Mouse (Mus musculus): ENCODE data around the gene Daam2. TPM values are rescaled to one million over a fixed set of nuclear protein-coding genes. Genes with fewer than 3 reads are reported as not detected.

Daam2 gene
- polyA plus RNA-seq, 1 experiment from 2014 or later, result 2.1 TPM

- Histone ChIP-seq H3K27me3 (replicated peaks; ENCODE audit: control insufficient read depth, insufficient read depth, low read length) (no peaks in the 10 kb centered on the region), H3K4me1 (ENCODE audit: control insufficient read depth, insufficient read depth, low read depth, low read length) (no peaks in the 10 kb centered on the region), H3K9ac (ENCODE audit: low read depth, low read length) (no peak overlapping the region), H3K9me3 (ENCODE audit: control insufficient read depth, low read length) (no peaks in the 10 kb centered on the region), H3K36me3 (ENCODE audit: control insufficient read depth, insufficient read depth, low read length) (no peaks in the 10 kb centered on the region), H3K4me3 (ENCODE audit: low read length) (no peak overlapping the region), H3K27ac (ENCODE audit: low read depth, low read length) (no peak overlapping the region), H3K4me2 (ENCODE audit: low read length) (no peak overlapping the region)
- WGBS, result 98% methylated on average over 16 of the region's 16 CpGs
- no peak for ATAC-seq
Observed at GRCm38 (mm10) chr17:49509431-49509830, 54.7 kb downstream of the Daam2 start.

- Histone ChIP-seq H3K36me3 (ENCODE audit: control insufficient read depth, insufficient read depth, low read length) (no peaks in the 10 kb centered on the region), H3K27ac (ENCODE audit: low read depth, low read length) (no peak overlapping the region), H3K4me3 (ENCODE audit: low read length) (no peak overlapping the region), H3K4me1 (ENCODE audit: control insufficient read depth, insufficient read depth, low read depth, low read length) (no peaks in the 10 kb centered on the region), H3K9ac (ENCODE audit: low read depth, low read length) (no peak overlapping the region), H3K27me3 (replicated peaks; ENCODE audit: control insufficient read depth, insufficient read depth, low read length) (no peaks in the 10 kb centered on the region), H3K4me2 (ENCODE audit: low read length) (no peak overlapping the region), H3K9me3 (ENCODE audit: control insufficient read depth, low read length) (no peaks in the 10 kb centered on the region)
- ATAC-seq, result no peak
- 79% methylated on average over 6 of the region's 6 CpGs for WGBS
Observed at GRCm38 (mm10) chr17:49503246-49503900, 60.8 kb downstream of the Daam2 start.

GRCm38 (mm10) chr17:49500234-49500633 is 63.9 kb downstream of the Daam2 start:
- no peaks in the 10 kb centered on the region for H3K9me3 ChIP-seq (ENCODE audit: control insufficient read depth, low read length)
- H3K4me2 ChIP-seq (ENCODE audit: low read length), result no peak overlapping the region
- ATAC-seq, result no peak
- H3K27ac ChIP-seq (ENCODE audit: low read depth, low read length), result no peak overlapping the region
- no peaks in the 10 kb centered on the region for H3K36me3 ChIP-seq (ENCODE audit: control insufficient read depth, insufficient read depth, low read length)
- no peaks in the 10 kb centered on the region for H3K4me1 ChIP-seq (ENCODE audit: control insufficient read depth, insufficient read depth, low read depth, low read length)
- no peak overlapping the region for H3K9ac ChIP-seq (ENCODE audit: low read depth, low read length)
- WGBS, result 57% methylated on average over 2 of the region's 2 CpGs
- H3K27me3 ChIP-seq (replicated peaks; ENCODE audit: control insufficient read depth, insufficient read depth, low read length), result no peaks in the 10 kb centered on the region
- no peak overlapping the region for H3K4me3 ChIP-seq (ENCODE audit: low read length)

DNA sequence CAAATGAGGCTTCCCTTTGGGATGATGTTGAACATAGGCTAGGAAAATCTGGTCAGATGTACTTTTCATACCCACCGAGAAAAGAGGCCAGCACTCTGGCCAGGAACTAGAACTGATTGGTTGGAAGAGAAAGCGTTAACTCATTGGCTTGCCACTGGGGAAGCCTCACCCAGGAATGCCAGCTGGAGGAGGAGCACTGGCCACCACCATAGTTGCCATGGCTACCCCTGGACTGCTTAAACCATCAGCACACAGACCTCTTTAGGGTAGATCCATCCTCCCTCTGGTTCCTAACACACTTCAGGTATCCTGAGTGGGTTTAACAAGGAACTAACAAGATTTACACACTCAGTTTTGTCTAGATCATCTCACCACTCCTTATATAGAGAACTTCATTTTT is 64.5 kb downstream of the Daam2 start:
- ATAC-seq, result peak; percentile 68; the same call in 1 of the 2 replicates
- Histone ChIP-seq H3K4me2 (ENCODE audit: low read length) (no peak overlapping the region), H3K9me3 (ENCODE audit: control insufficient read depth, low read length) (no peaks in the 10 kb centered on the region), H3K9ac (ENCODE audit: low read depth, low read length) (no peak overlapping the region), H3K27me3 (replicated peaks; ENCODE audit: control insufficient read depth, insufficient read depth, low read length) (no peaks in the 10 kb centered on the region), H3K4me1 (ENCODE audit: control insufficient read depth, insufficient read depth, low read depth, low read length) (no peaks in the 10 kb centered on the region), H3K36me3 (ENCODE audit: control insufficient read depth, insufficient read depth, low read length) (no peaks in the 10 kb centered on the region), H3K4me3 (ENCODE audit: low read length) (no peak overlapping the region), H3K27ac (ENCODE audit: low read depth, low read length) (no peak overlapping the region)
- 88% methylated on average over 2 of the region's 2 CpGs for WGBS

- no peak overlapping the region for H3K27ac ChIP-seq (ENCODE audit: low read depth, low read length)
- no peak overlapping the region for H3K9ac ChIP-seq (ENCODE audit: low read depth, low read length)
- H3K4me1 ChIP-seq (ENCODE audit: control insufficient read depth, insufficient read depth, low read depth, low read length), result no peaks in the 10 kb centered on the region
- no peak overlapping the region for H3K4me2 ChIP-seq (ENCODE audit: low read length)
- no peak overlapping the region for H3K4me3 ChIP-seq (ENCODE audit: low read length)
- no peaks in the 10 kb centered on the region for H3K9me3 ChIP-seq (ENCODE audit: control insufficient read depth, low read length)
- WGBS, result 44% methylated on average over 3 of the region's 3 CpGs
- H3K27me3 ChIP-seq (replicated peaks; ENCODE audit: control insufficient read depth, insufficient read depth, low read length), result no peaks in the 10 kb centered on the region
- no peak for ATAC-seq
- 0 out of 2 replicates have a peak, but pooled peaks cover 2% of the 10 kb centered on the region for H3K36me3 ChIP-seq (ENCODE audit: control insufficient read depth, insufficient read depth, low read length)
Observed at GRCm38 (mm10) chr17:49498169-49498568, 66.0 kb downstream of the Daam2 start.

- Histone ChIP-seq H3K27ac (ENCODE audit: low read depth, low read length) (no peak overlapping the region), H3K4me2 (ENCODE audit: low read length) (no peak overlapping the region), H3K27me3 (replicated peaks; ENCODE audit: control insufficient read depth, insufficient read depth, low read length) (no peaks in the 10 kb centered on the region), H3K36me3 (ENCODE audit: control insufficient read depth, insufficient read depth, low read length) (0 out of 2 replicates have a peak, but pooled peaks cover 2% of the 10 kb centered on the region), H3K4me3 (ENCODE audit: low read length) (no peak overlapping the region), H3K9me3 (ENCODE audit: control insufficient read depth, low read length) (no peaks in the 10 kb centered on the region), H3K4me1 (ENCODE audit: control insufficient read depth, insufficient read depth, low read depth, low read length) (no peaks in the 10 kb centered on the region), H3K9ac (ENCODE audit: low read depth, low read length) (no peak overlapping the region)
- 92% methylated on average over 4 of the region's 4 CpGs for WGBS
- ATAC-seq, result no peak
Observed at GRCm38 (mm10) chr17:49493276-49493675, 70.9 kb downstream of the Daam2 start.

DNA sequence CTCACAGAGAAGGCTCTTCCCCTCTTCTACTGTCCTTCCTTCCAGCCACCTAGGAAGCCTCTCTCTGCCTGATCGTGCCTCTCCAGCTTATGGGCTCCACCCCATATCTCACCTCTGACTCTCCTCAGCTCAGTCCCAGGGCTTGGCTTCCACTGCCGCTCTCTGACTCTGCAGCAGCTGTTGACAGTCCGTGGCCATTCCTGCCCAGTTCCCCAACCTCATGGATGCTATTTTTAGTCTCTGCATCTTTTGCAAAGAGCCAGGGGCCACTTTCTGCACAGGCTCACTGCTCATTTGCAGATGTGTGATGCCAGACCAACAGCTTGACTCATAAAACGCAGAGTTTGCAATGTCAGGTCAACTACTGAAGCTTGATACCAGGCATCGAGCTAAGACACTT is 75.0 kb downstream of the Daam2 start:
- no peak overlapping the region for H3K4me2 ChIP-seq (ENCODE audit: low read length)
- 77% methylated on average over 5 of the region's 5 CpGs for WGBS
- H3K27me3 ChIP-seq (replicated peaks; ENCODE audit: control insufficient read depth, insufficient read depth, low read length), result no peaks in the 10 kb centered on the region
- 0 out of 2 replicates have a peak, but pooled peaks cover 2% of the 10 kb centered on the region for H3K36me3 ChIP-seq (ENCODE audit: control insufficient read depth, insufficient read depth, low read length)
- no peak overlapping the region for H3K4me3 ChIP-seq (ENCODE audit: low read length)
- no peak overlapping the region for H3K9ac ChIP-seq (ENCODE audit: low read depth, low read length)
- H3K4me1 ChIP-seq (ENCODE audit: control insufficient read depth, insufficient read depth, low read depth, low read length), result no peaks in the 10 kb centered on the region
- ATAC-seq, result no peak
- H3K27ac ChIP-seq (ENCODE audit: low read depth, low read length), result no peak overlapping the region
- no peaks in the 10 kb centered on the region for H3K9me3 ChIP-seq (ENCODE audit: control insufficient read depth, low read length)

GRCm38 (mm10) chr17:49484435-49484834 is 79.7 kb downstream of the Daam2 start:
- ATAC-seq, result no peak
- no peaks in the 10 kb centered on the region for H3K9me3 ChIP-seq (ENCODE audit: control insufficient read depth, low read length)
- no peaks in the 10 kb centered on the region for H3K27me3 ChIP-seq (replicated peaks; ENCODE audit: control insufficient read depth, insufficient read depth, low read length)
- H3K27ac ChIP-seq (ENCODE audit: low read depth, low read length), result no peak overlapping the region
- H3K4me2 ChIP-seq (ENCODE audit: low read length), result no peak overlapping the region
- no peaks in the 10 kb centered on the region for H3K4me1 ChIP-seq (ENCODE audit: control insufficient read depth, insufficient read depth, low read depth, low read length)
- H3K9ac ChIP-seq (ENCODE audit: low read depth, low read length), result no peak overlapping the region
- 76% methylated on average over 3 of the region's 3 CpGs for WGBS
- H3K4me3 ChIP-seq (ENCODE audit: low read length), result no peak overlapping the region
- H3K36me3 ChIP-seq (ENCODE audit: control insufficient read depth, insufficient read depth, low read length), result no peaks in the 10 kb centered on the region

- no peak for ATAC-seq
- H3K27me3 ChIP-seq (replicated peaks; ENCODE audit: control insufficient read depth, insufficient read depth, low read length), result no peaks in the 10 kb centered on the region
- no peaks in the 10 kb centered on the region for H3K9me3 ChIP-seq (ENCODE audit: control insufficient read depth, low read length)
- no peaks in the 10 kb centered on the region for H3K4me1 ChIP-seq (ENCODE audit: control insufficient read depth, insufficient read depth, low read depth, low read length)
- no peak overlapping the region for H3K9ac ChIP-seq (ENCODE audit: low read depth, low read length)
- H3K4me3 ChIP-seq (ENCODE audit: low read length), result no peak overlapping the region
- 86% methylated on average over 3 of the region's 3 CpGs for WGBS
- no peak overlapping the region for H3K27ac ChIP-seq (ENCODE audit: low read depth, low read length)
- no peak overlapping the region for H3K4me2 ChIP-seq (ENCODE audit: low read length)
- no peaks in the 10 kb centered on the region for H3K36me3 ChIP-seq (ENCODE audit: control insufficient read depth, insufficient read depth, low read length)
Observed at GRCm38 (mm10) chr17:49481876-49482275, 82.3 kb downstream of the Daam2 start.

Measured in hindbrain, embryonic 16.5 days (tissue).